In genomic region chr6:39419851-39420721, GRCm38 (mm10) we compare ENCODE assay signal across 7 mouse cellular contexts. TPM values are rescaled to one million over a fixed set of nuclear protein-coding genes. Genes with fewer than 3 reads are reported as not detected.
DNase-seq lines count a peak whose midpoint lies in the region; ATAC-seq lines count a peak whose summit lies in the region.

Mkrn1 (minus strand) TSS chr6:39420462.

- H3K27ac ChIP-seq in embryonic facial prominence, embryonic 10.5 days (replicated peaks): peak within 1 kb of the TSS; percentile 91
- H3K27ac ChIP-seq in limb, embryonic 10.5 days: peak within 1 kb of the TSS; percentile 86
- peak within 1 kb of the TSS; percentile 97 for H3K27ac ChIP-seq in midbrain, embryonic 13.5 days

- under 1% methylated on average over 82 of the region's 82 CpGs for WGBS in embryonic facial prominence, embryonic 10.5 days
- WGBS in limb, embryonic 10.5 days: under 1% methylated on average over 81 of the region's 82 CpGs
- under 1% methylated on average over 76 of the region's 82 CpGs for WGBS in midbrain, embryonic 13.5 days

- H3K4me1 ChIP-seq in embryonic facial prominence, embryonic 10.5 days: peaks cover 10% of the 10 kb centered on the region; the same call in 1 of the 2 replicates
- peaks cover 8% of the 10 kb centered on the region; the same call in 1 of the 2 replicates for H3K4me1 ChIP-seq in limb, embryonic 10.5 days
- H3K4me1 ChIP-seq in midbrain, embryonic 13.5 days (replicated peaks): peaks cover 19% of the 10 kb centered on the region

- ATAC-seq in granulocyte monocyte progenitor cell, adult 5-6 weeks (replicated peaks; ENCODE audit: poor library complexity, severe bottlenecking): peak; percentile 82
- ATAC-seq in midbrain, embryonic 13.5 days: peak; percentile 98

- H3K27me3 ChIP-seq in embryonic facial prominence, embryonic 10.5 days (replicated peaks; ENCODE audit: low read depth, poor library complexity, severe bottlenecking): peaks cover 31% of the 10 kb centered on the region
- H3K27me3 ChIP-seq in limb, embryonic 10.5 days (ENCODE audit: low read depth, poor library complexity, severe bottlenecking): peaks cover 35% of the 10 kb centered on the region
- peaks cover 4% of the 10 kb centered on the region; the same call in 1 of the 2 replicates for H3K27me3 ChIP-seq in midbrain, embryonic 13.5 days

- H3K9me3 ChIP-seq in embryonic facial prominence, embryonic 10.5 days: no peaks in the 10 kb centered on the region
- no peaks in the 10 kb centered on the region for H3K9me3 ChIP-seq in limb, embryonic 10.5 days (replicated peaks)
- H3K9me3 ChIP-seq in midbrain, embryonic 13.5 days: no peaks in the 10 kb centered on the region

- DNase-seq in adrenal gland, postnatal 10 days: peak; percentile 81
- DNase-seq in embryonic facial prominence, embryonic 10.5 days (ENCODE audit: low spot score): peak; percentile 87
- peak; percentile 85 for DNase-seq in kidney, adult 11 months
- peak; percentile 85 for DNase-seq in limb, embryonic 10.5 days (ENCODE audit: low spot score)
- DNase-seq in spleen, adult 12 weeks (ENCODE audit: low spot score): peak; percentile 83

- no peaks in the 10 kb centered on the region for H3K36me3 ChIP-seq in embryonic facial prominence, embryonic 10.5 days (replicated peaks)
- no peaks in the 10 kb centered on the region for H3K36me3 ChIP-seq in limb, embryonic 10.5 days
- H3K36me3 ChIP-seq in midbrain, embryonic 13.5 days: no peaks in the 10 kb centered on the region

- H3K4me3 ChIP-seq in embryonic facial prominence, embryonic 10.5 days: peak within 1 kb of the TSS; percentile 85
- peak within 1 kb of the TSS; percentile 86 for H3K4me3 ChIP-seq in limb, embryonic 10.5 days
- peak within 1 kb of the TSS; percentile 95 for H3K4me3 ChIP-seq in midbrain, embryonic 13.5 days (replicated peaks)

- H3K9ac ChIP-seq in midbrain, embryonic 13.5 days (replicated peaks): peak within 1 kb of the TSS; percentile 96

- H3K4me2 ChIP-seq in midbrain, embryonic 13.5 days (replicated peaks): peak within 1 kb of the TSS; percentile 74

RNA-seq across cellular contexts. Expression of gene Mkrn1, which starts in this region (rescaled TPM):
- 10 to 100 TPM; 70.7 to 71.5 TPM for total RNA-seq in adrenal gland, postnatal 10 days (2021)
- 46.4 and 51.2 TPM in 2 replicates for polyA plus RNA-seq in embryonic facial prominence, embryonic 10.5 days (2016; fragmentation: Nextera tagmentation; extraction: Ambion mirVana)
- 35.5 and 43.6 TPM in 2 replicates for total RNA-seq in granulocyte monocyte progenitor cell, adult 5-6 weeks (2014; fragmentation: Nextera tagmentation)
- total RNA-seq in granulocyte monocyte progenitor cell, adult 5-6 weeks (2017): 27.1 and 32.9 TPM in 2 replicates
- polyA plus RNA-seq in limb, embryonic 10.5 days (2016; fragmentation: Nextera tagmentation; extraction: Ambion mirVana): 28.2 and 35.5 TPM in 2 replicates
- 242 and 259 TPM in 2 replicates for polyA plus RNA-seq in midbrain, embryonic 13.5 days (2015; fragmentation: Nextera tagmentation; extraction: Ambion mirVana)

Comparison
In these comparisons a context has a peak if more than half of its experiments do, and no peak if none do; other contexts are left out.
1. Peak in every context shown above with its lines: DNase-seq, ATAC-seq, H3K4me3 ChIP-seq and H3K27ac ChIP-seq.